Mouse (Mus musculus) embryo, embryonic 10 days (tissue): ENCODE measurements at regions not wholly inside any gene's neighbourhood (a gene's known extent, or its start where the extent isn't known, plus 50 kb on each side); places are given as distances from the start of the nearest gene placed in this dataset.

ENCODE experiments used
- DNase-seq: peaks from one replicate; pipeline ENCODE4 v3.0.0-alpha.2; 2015; ENCODE audit warnings: low spot score

DNA sequence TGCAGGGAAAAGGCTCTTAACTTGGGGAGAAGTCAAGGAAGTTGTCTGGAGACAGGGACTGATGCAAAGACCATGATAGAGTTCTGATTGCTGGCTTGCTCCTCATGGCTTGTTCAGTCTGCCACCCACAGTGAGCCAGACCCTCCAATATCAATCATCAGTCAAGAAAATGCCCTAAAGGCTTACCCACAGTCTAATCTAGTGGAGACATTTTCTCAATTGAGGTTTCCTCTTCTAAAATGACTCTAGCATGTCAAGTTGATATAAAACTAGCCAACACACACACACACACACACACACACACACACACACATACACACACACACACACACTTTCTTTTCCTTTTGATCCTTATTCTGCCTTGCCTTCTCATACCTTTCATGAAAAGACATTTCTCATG, 367.2 kb upstream of the Pik3r1 start:
- DNase-seq: no peak

- DNase-seq: no peak
These were observed 375.0 kb upstream of the Pik3r1 start for GRCm38 (mm10) chr13:102142986-102143385.

DNA sequence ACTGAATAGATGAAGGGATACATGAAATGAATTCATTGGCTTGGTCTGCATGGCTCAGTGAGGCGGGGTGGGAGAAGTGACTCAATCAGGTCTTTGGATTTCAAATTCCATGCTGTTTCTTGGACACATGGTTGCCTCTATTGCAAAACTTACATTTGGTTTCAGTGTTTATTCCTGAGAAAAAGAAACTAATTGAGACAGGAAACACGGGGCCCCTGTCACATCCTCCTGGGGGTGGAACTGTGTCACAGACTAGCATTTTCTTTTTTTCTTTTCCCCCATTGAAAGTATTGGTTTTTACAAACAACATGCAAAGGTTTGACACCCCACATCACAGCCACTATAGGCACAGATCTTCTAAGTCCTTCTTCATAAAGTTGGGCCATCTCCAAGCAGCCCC, 375.8 kb upstream of the Pik3r1 start:
- no peak for DNase-seq

- DNase-seq: no peak
These were observed 380.0 kb upstream of the Pik3r1 start for GRCm38 (mm10) chr13:102148039-102148438.

DNA sequence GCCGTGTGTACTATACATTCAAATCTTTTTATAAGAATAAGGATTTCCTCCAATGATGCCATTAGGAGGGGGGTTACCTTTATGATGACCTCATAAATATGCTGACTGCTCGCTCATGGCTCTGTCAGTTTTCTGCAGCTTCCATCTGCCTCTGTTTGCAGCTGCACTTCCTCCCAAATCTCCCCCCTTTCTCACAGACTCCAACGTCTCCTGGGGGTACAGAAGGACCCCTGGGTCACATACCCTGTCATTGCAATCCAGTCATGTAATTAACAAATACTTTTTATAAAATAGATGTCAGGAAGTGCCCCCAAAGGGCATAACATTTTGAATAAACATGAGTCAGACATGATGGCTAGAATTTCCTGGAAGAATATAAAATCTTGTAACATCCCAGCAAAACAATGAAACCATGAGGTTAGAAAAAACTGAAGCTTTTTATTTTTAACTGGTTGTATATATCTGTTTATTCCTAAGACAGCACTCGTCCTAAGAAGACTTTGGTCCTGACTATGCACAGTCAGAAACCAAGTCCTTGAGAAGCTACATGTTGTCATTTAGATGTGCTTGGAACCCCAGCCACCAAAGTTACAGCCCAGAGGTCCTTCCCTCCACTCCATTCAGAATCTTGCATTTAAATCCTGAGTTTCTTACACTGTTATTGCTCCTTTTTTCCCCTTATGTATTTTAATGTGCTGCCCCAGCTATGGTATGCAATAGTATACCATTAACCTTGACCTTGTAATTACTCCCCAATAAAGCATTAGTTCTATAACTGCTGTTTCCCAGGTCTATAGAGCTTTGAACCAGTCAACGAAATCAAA, 386.0 kb upstream of the Pik3r1 start:
- no peak for DNase-seq

GRCm38 (mm10) chr13:102154609-102154899, 386.5 kb upstream of the Pik3r1 start:
- no peak for DNase-seq

- no peak for DNase-seq
These were observed 389.5 kb upstream of the Pik3r1 start for GRCm38 (mm10) chr13:102157369-102158130.

DNA sequence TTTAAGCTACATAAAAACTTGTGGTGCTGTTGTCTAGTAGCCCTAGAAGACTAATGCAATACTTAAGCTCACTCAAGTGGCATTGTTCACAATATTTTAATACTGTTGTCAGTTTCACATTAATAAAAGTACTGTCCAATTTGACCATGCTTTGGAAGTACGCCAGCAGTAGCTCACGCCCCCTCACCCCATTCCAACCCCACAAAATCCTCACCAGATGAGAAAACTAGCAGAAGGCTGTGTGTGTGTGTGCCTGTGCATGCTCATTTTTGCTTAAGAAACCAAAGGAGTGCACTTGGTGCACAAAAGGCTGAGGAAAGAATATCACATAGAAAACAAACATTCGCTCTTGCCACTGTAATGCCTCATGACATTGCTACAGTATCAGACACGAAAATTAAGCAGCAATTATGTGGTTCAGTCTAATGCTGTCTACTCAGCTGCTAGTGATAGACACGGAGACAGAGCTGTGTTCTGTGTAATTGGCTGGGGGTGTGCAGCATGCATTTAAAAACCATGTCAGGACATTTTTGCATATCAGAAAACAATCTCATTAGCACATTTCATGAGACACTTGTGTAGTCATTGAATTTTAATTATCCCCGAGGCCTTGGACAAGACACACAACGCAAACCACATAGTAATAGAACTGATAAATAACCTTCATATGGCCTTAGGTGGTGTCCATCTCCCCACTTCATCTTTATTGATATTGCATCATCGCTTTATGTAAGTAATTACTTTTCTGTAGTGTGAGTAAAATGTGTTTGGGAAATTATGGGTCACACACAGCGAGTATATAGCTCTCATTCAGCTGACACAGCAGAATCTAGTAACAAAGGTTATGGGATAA, 405.6 kb upstream of the Pik3r1 start:
- DNase-seq: no peak

DNA sequence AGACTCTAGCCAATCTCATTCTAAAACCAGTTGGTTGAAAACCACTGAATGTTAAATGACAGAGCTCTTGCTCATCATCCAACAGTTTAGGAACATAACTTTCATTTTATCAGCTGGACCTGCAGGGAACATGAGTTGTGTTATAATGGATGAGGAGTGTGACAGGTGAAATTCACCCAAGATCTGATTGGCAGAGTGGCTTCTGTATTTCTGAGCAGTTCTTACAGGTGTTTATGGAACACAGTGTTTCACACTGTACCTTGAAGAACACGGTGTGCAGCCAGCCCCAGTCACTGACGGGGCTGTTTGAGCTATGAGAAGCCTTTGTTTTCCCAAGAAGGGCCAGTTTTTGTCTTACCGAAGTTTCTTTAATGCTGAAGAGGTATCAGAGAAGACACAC, 406.4 kb upstream of the Pik3r1 start:
- no peak for DNase-seq

DNA sequence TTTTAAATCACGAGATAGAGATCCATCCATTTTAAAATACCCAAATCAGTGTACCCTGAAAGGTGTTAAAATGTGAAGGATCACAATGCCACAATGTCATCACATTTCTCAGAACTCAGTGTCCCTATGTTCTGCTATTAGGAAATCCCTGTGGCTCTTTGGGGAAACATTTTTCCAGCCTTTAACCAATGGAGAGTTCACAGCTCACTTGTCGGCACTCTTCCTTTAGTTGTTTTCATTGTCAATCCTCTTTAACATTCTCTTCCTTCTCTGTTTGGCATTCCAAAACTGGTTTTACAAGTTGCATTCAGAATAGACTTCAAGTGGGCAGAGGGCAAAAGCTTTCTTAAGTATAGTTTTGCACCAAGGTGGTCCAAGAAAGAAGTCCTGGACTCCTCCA, 406.9 kb upstream of the Pik3r1 start:
- no peak for DNase-seq

GRCm38 (mm10) chr13:102175406-102175805, 407.4 kb upstream of the Pik3r1 start:
- DNase-seq: no peak

DNA sequence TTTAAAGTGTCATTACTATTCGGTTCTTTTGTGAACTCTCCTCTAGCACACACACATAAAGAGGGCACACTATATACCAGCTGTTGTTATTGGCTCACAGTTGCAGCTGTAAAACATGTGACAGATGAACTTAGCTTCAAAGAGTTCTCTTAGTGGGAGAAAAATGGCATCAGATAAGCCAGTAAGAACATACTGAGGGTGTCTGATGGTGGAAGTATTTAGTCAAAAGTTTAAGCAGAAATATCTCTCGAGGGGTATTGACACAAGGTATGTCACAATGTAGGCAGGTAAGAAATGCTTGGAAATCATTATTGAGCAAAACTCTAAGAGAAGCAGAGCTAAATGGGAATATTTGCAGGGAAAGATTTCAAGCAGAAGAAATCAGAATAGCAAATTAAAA, 408.4 kb upstream of the Pik3r1 start:
- no peak for DNase-seq

- no peak for DNase-seq
These were observed 426.7 kb upstream of the Pik3r1 start for GRCm38 (mm10) chr13:102194716-102195115.

- DNase-seq: no peak
These were observed 434.3 kb upstream of the Pik3r1 start for GRCm38 (mm10) chr13:102202301-102202700.

GRCm38 (mm10) chr13:102218486-102218885, 450.5 kb upstream of the Pik3r1 start:
- no peak for DNase-seq

DNA sequence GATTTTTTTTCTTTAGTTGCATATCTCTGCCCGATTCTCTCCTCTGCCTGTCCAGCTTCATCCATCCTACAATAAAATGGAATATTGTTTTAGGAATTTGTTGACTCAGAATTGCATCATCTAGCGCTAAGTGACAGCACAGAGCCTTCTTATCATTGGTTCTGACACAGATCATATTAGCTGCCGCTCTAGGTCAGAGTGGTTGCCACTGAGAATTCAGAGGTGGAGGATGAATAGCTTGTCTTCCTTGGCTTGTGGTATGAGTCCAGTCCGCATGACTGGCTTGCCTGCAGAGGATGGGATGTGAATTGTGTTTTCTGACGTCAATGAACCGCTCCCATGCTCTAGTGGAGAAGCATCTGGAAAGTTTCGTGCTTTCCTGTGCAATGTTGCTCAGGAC, 462.3 kb upstream of the Cd180 start:
- DNase-seq: no peak

DNA sequence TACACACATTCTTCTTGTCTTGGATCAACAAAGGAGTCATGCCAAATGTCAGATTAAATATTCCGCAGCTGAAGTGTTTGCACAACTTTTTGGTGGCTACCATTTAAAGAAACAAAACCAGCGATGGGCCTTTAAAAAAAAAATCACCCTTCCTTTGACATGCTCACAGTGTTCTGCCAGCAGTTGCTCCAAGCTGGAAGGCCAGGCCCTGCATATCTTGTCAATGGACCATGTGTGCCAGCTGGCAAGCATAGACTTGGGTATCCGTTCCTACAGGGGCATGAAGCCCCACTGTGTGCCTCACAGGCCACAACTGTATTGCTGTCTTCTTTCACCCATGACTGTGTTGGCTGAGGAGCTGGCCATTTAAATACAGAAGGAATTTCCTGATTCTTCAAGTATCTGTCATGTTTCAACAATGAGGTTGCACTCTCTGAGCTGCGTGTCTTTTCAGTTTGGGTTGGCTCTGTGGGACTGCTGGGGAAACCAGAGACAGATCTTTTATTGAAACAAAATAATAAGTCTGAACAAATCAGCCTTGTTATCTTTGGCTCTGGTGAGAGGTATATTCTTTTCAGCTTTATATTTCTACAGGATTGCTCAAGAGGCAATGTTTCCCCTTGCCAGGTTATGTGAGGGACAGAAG, 460.9 kb upstream of the Cd180 start:
- DNase-seq: no peak

DNA sequence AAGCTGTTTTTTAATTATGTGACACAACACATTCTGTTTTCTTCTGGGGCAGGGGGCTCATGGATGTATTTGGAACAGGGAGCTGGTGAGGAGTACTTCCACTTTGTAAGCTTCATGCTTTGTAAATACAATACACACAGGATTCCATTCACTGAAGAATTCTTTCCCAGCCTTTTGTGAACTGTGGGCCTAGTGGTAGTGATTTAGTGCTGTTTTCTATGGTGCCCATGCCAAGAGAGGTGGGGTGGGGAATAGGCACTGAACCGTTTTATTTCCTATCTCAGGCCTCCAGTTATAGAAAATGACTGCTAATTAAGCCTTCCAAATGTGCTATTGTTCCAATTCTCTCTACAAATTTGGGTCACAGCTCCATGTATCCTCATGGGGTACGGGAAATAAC, 442.5 kb upstream of the Cd180 start:
- no peak for DNase-seq

DNA sequence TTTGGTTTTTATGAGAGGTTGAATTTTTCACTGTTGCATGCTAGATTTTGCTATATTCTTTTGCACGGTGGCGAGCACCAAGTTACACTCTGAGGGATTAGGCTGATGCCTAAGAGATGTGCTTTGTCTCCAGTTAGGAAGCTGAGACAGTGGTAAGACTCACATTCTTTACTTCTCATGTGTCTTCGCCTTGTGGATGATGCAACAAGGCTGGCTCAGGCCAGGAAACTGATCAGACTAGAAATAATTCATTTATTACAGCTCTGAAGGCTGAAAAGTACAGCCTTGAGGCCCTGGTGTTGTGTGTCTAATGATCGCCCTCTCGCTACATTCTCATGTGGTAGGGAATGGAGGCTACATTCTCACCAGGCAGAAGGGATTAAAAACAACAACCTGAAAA, 441.6 kb upstream of the Cd180 start:
- no peak for DNase-seq

GRCm38 (mm10) chr13:102255401-102256371, 437.7 kb upstream of the Cd180 start:
- peak; percentile 63 for DNase-seq

DNA sequence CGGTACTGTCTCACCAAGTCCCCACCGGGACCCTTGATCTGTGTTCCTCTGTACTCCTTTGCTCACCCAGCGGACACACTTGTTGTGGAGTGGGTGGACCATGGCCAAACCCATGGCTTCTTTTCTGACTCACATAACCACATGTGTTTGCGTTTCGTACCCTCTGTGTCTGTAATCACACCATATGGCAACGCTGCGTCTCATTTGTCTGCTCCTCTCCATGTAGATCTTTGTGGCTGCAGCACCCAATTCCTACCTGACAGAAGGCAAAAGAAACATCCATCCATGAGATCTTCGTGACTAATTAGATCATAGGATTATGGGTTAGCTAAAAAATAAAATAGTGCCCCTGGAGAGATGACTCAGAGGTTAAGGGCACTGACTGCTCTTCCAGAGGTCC, 435.2 kb upstream of the Cd180 start:
- no peak for DNase-seq
